Mouse (Mus musculus) C2C12 (cell line): ENCODE measurements around the gene Cog6. TPM values are rescaled to one million over a fixed set of nuclear protein-coding genes. Genes with fewer than 3 reads are reported as not detected.

ENCODE experiments used
- H3K27me3 ChIP-seq: one replicate; pipeline ENCODE4 v1.6.1; 2011; ENCODE audit not compliant: control insufficient read depth, insufficient read depth, insufficient read length
- H3K36me3 ChIP-seq: one replicate; pipeline ENCODE4 v1.6.1; 2011; ENCODE audit not compliant: control insufficient read depth, insufficient read depth
- H3K4me3 ChIP-seq: one replicate; pipeline ENCODE4 v1.5.1; 2011; ENCODE audit warnings: mild to moderate bottlenecking, control low read depth; ENCODE audit not compliant: poor library complexity, insufficient read depth, severe bottlenecking
- H3K79me2 ChIP-seq: one replicate; pipeline ENCODE4 v1.6.1; 2011; ENCODE audit not compliant: control insufficient read depth, insufficient read depth
- H3K79me3 ChIP-seq: one replicate; pipeline ENCODE4 v1.6.1; 2011; ENCODE audit warnings: low read depth, control low read depth
- H3ac ChIP-seq: one replicate; pipeline ENCODE3; 2011; ENCODE audit warnings: low read depth; ENCODE audit not compliant: control insufficient read depth, insufficient read length
- CEBPB ChIP-seq: IDR thresholded peaks from one replicate; pipeline ENCODE4 v1.6.1; 2011; ENCODE audit warnings: low read depth, mild to moderate bottlenecking, control low read depth, moderate library complexity
- CTCF ChIP-seq: IDR thresholded peaks from one replicate; pipeline ENCODE4 v1.5.1; 2011; ENCODE audit not compliant: control insufficient read depth, insufficient read depth, insufficient read length
- FOSL1 ChIP-seq: IDR thresholded peaks from one replicate; pipeline ENCODE4 v1.8.0; 2011; ENCODE audit warnings: mild to moderate bottlenecking, low read length; ENCODE audit not compliant: poor library complexity, insufficient read depth, severe bottlenecking
- MAX ChIP-seq: IDR thresholded peaks from one replicate; pipeline ENCODE4 v1.6.1; 2011; ENCODE audit warnings: mild to moderate bottlenecking, control low read depth
- MYOD1 ChIP-seq: IDR thresholded peaks from one replicate; pipeline ENCODE4 v1.6.1; 2011; ENCODE audit warnings: low read depth; ENCODE audit not compliant: control insufficient read depth, insufficient read length
- MYOG ChIP-seq: IDR thresholded peaks from one replicate; pipeline ENCODE4 v1.6.1; 2011; ENCODE audit not compliant: control insufficient read depth, insufficient read length; ENCODE audit errors: extremely low read depth
- USF1 ChIP-seq: IDR thresholded peaks from one replicate; pipeline ENCODE4 v1.6.1; 2011; ENCODE audit warnings: low read depth, mild to moderate bottlenecking, control low read depth, moderate library complexity
- polyA plus RNA-seq: library from polyadenylated mRNA; unstranded; fragments of >200 nt; fragmentation: generic; extraction: Trizol; gene quantifications from one replicate; pipeline ENCODE4 v1.2.1, GENCODE M21; 2012; ENCODE audit warnings: missing spikeins

Gene Cog6
- polyA plus RNA-seq, 1 experiment: 10.0 TPM

DNA sequence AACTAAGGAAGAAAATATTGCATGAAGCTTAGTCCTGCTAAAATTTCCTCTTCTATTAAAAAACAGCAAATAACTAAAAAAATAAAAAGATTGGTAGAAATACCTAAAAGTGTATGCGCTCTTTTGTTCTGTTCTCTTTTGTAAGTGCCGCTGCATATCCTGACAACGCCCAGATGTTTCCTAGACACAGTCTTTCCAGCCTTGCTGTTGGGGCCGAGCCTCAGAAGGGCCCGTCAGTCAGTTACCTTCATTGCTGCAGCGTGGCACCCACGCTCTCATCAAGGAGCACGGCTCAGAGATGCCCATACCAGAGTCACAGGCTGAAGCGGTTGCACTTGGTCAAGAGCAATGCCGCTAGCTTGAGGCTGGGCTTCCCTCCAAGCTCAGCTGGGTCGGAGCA, 60.8 kb downstream of the Cog6 start:
- Histone ChIP-seq H3K4me3 (no peak overlapping the region), H3K27me3 (no peaks in the 10 kb centered on the region)

DNA sequence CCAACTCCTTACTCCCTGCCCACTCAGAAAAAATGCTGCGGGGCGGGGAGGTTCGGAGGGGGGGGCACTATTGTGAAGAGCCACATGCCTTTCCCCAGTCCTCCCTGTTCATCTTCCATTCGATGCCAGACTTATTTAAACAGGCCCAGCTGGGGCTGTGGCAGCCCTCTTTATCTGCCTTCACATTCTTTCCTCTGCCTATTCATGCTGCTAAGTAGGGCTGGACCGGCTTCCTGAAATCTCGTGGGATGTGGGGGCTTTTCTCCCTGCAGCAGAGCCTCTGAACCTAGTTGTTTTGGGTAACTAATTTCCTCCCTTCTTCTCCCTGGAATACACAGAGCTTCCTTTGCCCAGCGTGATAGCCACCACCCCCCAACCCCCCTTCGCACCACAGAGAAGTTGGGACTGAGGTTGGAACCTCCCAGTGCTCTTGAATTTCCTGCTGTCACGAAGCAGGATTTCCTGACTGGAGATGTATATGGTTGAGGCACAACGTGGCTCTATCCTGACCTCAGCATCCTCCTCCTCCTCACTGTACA, 61.5 kb downstream of the Cog6 start:
- TF ChIP-seq MAX (no peak), CTCF (no peak), FOSL1 (no peak), MYOD1 (no peak), USF1 (no peak), CEBPB (no peak), MYOG (no peak)
- no peak overlapping the region for H3K4me3 ChIP-seq
- H3K36me3 ChIP-seq: no peaks in the 10 kb centered on the region
- H3K79me3 ChIP-seq: no peaks in the 10 kb centered on the region
- H3ac ChIP-seq: no peak overlapping the region
- no peaks in the 10 kb centered on the region for H3K27me3 ChIP-seq
- no peaks in the 10 kb centered on the region for H3K79me2 ChIP-seq

More for the DNA sequence above, 60.8 kb downstream of the Cog6 start:
- Histone ChIP-seq H3K36me3 (no peaks in the 10 kb centered on the region), H3K79me3 (no peaks in the 10 kb centered on the region), H3K79me2 (no peaks in the 10 kb centered on the region), H3ac (no peak overlapping the region)
- TF ChIP-seq CEBPB (no peak), FOSL1 (no peak), MYOD1 (no peak), USF1 (no peak), MAX (no peak), MYOG (no peak), CTCF (no peak)

DNA sequence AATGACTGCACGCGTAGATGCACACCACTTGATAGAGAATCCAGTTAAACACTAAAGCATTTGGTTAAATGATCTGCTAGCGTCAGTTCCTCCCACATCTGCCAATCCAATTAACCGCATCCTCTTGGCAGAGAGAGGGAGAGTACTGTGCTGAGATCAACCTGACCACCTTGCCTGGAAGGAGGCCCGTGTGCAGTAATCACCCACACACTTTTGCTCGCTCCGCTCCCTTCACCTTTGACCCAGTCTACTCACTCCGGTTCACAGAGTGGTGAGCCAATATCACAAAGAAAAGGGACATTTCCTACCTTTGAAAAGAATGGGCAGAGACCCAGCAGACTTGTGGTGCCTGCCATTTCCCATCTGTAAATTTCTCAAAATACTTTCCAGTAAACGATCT, 62.4 kb downstream of the Cog6 start:
- no peaks in the 10 kb centered on the region for H3K36me3 ChIP-seq
- TF ChIP-seq CEBPB: no peak
- TF ChIP-seq MYOG: no peak
- no peak for TF ChIP-seq FOSL1
- no peak for TF ChIP-seq MYOD1
- H3K27me3 ChIP-seq: no peaks in the 10 kb centered on the region
- no peak overlapping the region for H3K4me3 ChIP-seq
- no peaks in the 10 kb centered on the region for H3K79me2 ChIP-seq
- H3ac ChIP-seq: no peak overlapping the region
- no peaks in the 10 kb centered on the region for H3K79me3 ChIP-seq

DNA sequence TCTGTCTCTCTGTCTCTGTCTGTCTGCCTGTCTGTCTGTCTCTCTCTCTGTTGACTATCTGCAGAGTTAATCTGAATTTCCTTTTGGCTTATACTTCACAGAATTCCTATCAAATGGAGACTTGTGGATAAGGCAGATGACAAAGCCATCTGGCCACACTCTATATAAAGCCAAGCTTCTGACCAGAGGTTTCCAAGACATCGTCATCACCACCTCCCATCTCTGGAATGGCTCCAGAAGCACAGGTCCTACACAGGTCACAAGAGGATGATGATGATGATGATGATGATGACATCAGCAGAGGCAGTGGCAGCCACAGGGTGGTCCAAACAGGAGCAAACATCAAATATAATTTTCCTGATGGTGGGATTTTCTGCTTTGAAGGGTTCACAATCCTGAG, 63.2 kb downstream of the Cog6 start:
- no peaks in the 10 kb centered on the region for H3K79me2 ChIP-seq
- no peak overlapping the region for H3ac ChIP-seq
- H3K36me3 ChIP-seq: no peaks in the 10 kb centered on the region

DNA sequence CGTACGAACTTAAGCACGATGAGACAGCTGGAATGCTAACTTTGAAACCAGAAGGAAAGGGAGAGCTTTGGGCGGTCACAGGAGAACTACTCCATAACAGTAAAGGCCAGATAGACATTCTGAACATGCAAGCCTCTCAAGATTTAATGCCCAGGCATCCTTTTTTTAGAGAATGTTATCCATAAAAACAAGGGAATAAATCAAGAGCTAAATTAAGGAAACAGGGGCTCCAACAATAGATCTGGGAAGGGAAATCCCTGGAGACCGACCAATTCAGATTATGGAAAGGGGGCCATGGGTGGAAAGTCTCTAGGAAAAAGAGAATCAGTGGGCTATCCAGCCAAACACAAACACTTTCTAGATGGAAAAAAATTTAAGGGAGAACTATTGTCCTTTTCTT, 68.2 kb downstream of the Cog6 start:
- TF ChIP-seq MYOG: no peak
- no peak for TF ChIP-seq FOSL1
- no peak for TF ChIP-seq MYOD1
- no peak for TF ChIP-seq CEBPB
- no peak for TF ChIP-seq MAX
- TF ChIP-seq CTCF: no peak
- no peak for TF ChIP-seq USF1
- Histone ChIP-seq H3K27me3 (no peaks in the 10 kb centered on the region), H3K36me3 (no peaks in the 10 kb centered on the region), H3ac (no peak overlapping the region), H3K79me3 (no peaks in the 10 kb centered on the region), H3K79me2 (no peaks in the 10 kb centered on the region), H3K4me3 (no peak overlapping the region)

More for the DNA sequence above, 63.2 kb downstream of the Cog6 start:
- Histone ChIP-seq H3K79me3 (no peaks in the 10 kb centered on the region), H3K27me3 (no peaks in the 10 kb centered on the region), H3K4me3 (no peak overlapping the region)
- no peak for TF ChIP-seq CTCF
- TF ChIP-seq CEBPB: no peak
- TF ChIP-seq FOSL1: no peak
- TF ChIP-seq USF1: no peak

DNA sequence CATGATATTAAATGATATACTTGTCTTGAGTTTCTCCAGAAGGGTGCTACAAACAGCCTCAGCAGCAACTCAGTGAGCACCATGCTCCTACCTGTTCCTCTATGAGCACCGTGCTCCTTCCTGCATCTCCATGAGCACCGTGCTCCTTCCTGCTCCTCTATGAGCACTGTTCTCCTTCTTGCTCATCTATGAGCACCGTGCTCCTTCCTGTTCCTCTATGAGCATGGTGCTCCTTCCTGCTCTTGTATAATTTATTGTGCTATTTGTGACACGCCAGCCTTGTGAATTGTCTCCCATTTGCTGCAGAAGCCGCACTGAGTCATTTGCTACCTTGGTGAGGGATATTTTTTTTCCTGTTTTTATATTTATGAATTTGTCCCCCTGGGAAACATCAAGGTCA, 69.6 kb downstream of the Cog6 start:
- Histone ChIP-seq H3K36me3 (no peaks in the 10 kb centered on the region), H3K79me3 (no peaks in the 10 kb centered on the region), H3K4me3 (no peak overlapping the region), H3ac (no peak overlapping the region), H3K79me2 (no peaks in the 10 kb centered on the region), H3K27me3 (no peaks in the 10 kb centered on the region)
- no peak for TF ChIP-seq MYOD1
- no peak for TF ChIP-seq CEBPB
- no peak for TF ChIP-seq USF1
